Mouse (Mus musculus): ENCODE measurements around the gene Ripply2. TPM values are rescaled to one million over a fixed set of nuclear protein-coding genes. Genes with fewer than 3 reads are reported as not detected.

Ripply2 gene
- polyA plus RNA-seq, 1 experiment from 2014 or later = 1.9 TPM

DNA sequence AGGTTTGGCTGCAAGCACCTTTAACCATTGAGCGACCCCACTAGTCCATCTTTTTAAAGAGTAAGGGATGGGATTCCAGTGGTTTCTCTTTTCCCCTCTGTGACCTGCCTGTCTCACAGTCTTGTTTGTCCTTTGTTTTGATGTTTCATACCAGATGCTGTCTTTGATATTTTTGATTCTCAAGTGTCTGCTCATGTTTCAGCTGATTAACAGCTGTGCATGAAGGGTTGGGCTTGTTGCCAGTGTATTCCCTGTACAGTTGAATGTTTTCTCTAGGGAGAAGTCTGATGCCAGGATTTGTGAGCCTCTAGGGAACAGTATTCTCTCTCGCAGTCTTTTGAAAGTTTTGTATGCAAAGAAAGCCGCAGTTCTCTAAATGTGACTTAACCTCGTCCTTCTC, 34.1 kb downstream of the Ripply2 start:
- H3K9ac ChIP-seq (ENCODE audit: low read length) = no peak overlapping the region
- H3K4me1 ChIP-seq (replicated peaks; ENCODE audit: control insufficient read depth, insufficient read depth, low read length) = no peaks in the 10 kb centered on the region
- H3K9me3 ChIP-seq (ENCODE audit: control insufficient read depth, low read length) = no peaks in the 10 kb centered on the region
- no peak overlapping the region for H3K4me2 ChIP-seq (ENCODE audit: low read depth, low read length, severe bottlenecking)
- ATAC-seq (replicated peaks; ENCODE audit: low FRiP score) (no peak), DNase-seq (ENCODE audit: low spot score) (no peak)
- no peak overlapping the region for H3K4me3 ChIP-seq (ENCODE audit: low read depth, low read length)
- no peaks in the 10 kb centered on the region for H3K27me3 ChIP-seq (ENCODE audit: control insufficient read depth, insufficient read depth, low read length)
- no peak overlapping the region for H3K27ac ChIP-seq (ENCODE audit: low read depth, low read length)
- H3K36me3 ChIP-seq (ENCODE audit: control insufficient read depth, insufficient read depth, low read length) = no peaks in the 10 kb centered on the region
- WGBS = 87% methylated on average over 4 of the region's 4 CpGs

DNA sequence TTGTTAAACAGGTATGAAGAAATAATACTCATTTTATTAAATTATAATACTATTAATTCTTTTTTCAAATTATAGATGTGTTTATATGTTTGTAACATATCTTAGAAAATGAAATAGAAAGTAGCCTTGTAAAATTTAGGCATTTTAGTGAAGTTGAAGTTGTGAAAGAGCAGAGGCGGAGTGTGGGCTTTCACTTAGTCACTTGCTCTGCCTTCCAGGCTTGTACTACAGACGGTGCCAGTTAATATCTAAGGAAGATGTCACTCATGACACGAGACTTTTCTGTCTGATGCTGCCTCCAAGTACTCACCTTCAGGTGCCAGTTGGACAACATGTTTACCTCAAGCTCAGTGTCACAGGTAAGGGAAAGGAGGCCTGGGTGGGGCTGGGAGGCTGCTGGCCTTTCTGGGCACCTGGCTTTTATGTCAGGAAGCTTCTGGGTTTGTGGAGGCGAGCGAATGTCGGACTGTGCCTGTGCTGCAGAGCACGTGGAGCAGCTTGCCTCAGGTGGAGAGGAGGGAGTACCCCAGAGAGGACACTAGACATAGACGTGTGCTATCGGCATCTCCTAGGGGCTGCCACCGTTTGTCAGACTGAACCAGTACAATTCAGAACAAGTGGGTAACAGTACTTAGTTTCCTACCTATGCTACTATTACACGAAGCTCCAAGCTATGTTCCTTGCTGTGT, 40.4 kb downstream of the Ripply2 start:
- Histone ChIP-seq H3K27ac (ENCODE audit: low read depth, low read length) (no peak overlapping the region), H3K4me3 (ENCODE audit: low read depth, low read length) (no peak overlapping the region), H3K9ac (ENCODE audit: low read length) (no peak overlapping the region), H3K27me3 (ENCODE audit: control insufficient read depth, insufficient read depth, low read length) (no peaks in the 10 kb centered on the region), H3K4me2 (ENCODE audit: low read depth, low read length, severe bottlenecking) (no peak overlapping the region), H3K4me1 (replicated peaks; ENCODE audit: control insufficient read depth, insufficient read depth, low read length) (no peaks in the 10 kb centered on the region), H3K9me3 (ENCODE audit: control insufficient read depth, low read length) (no peaks in the 10 kb centered on the region), H3K36me3 (ENCODE audit: control insufficient read depth, insufficient read depth, low read length) (peaks cover 3% of the 10 kb centered on the region; the same call in 1 of the 2 replicates)
- 90% methylated on average over 11 of the region's 11 CpGs for WGBS
- ATAC-seq (replicated peaks; ENCODE audit: low FRiP score) (no peak), DNase-seq (ENCODE audit: low spot score) (no peak)

DNA sequence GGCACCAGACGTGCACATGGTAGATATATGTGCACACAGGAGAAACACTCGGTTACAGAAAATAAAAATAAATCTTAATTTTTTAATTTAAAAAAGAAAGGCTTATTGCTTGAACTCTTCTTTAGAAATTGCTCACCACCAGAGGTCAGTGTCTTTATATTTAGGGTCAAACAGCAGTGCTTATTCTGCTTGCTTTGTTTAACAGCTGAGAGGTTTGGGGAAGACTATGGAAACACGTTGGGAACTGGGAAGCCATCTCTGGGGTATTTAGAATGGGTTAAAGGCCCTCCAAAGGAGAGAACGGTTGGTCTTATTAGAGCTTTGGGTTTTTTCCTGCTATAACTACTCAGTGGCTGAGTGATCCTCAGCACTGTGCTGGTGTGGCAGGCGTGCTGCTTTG, 47.0 kb downstream of the Ripply2 start:
- no peaks in the 10 kb centered on the region; the same call in 1 of the 2 replicates for H3K36me3 ChIP-seq (ENCODE audit: control insufficient read depth, insufficient read depth, low read length)
- ATAC-seq (replicated peaks; ENCODE audit: low FRiP score) = no peak
- H3K4me2 ChIP-seq (ENCODE audit: low read depth, low read length, severe bottlenecking) = no peak overlapping the region
- 79% methylated on average over 5 of the region's 5 CpGs for whole genome bisulfite sequencing
- H3K9ac ChIP-seq (ENCODE audit: low read length) = no peak overlapping the region
- no peak overlapping the region for H3K4me3 ChIP-seq (ENCODE audit: low read depth, low read length)
- DNase-seq (ENCODE audit: low spot score) = no peak
- no peaks in the 10 kb centered on the region for H3K27me3 ChIP-seq (ENCODE audit: control insufficient read depth, insufficient read depth, low read length)
- no peaks in the 10 kb centered on the region for H3K9me3 ChIP-seq (ENCODE audit: control insufficient read depth, low read length)
- H3K4me1 ChIP-seq (replicated peaks; ENCODE audit: control insufficient read depth, insufficient read depth, low read length) = no peaks in the 10 kb centered on the region
- H3K27ac ChIP-seq (ENCODE audit: low read depth, low read length) = no peak overlapping the region

DNA sequence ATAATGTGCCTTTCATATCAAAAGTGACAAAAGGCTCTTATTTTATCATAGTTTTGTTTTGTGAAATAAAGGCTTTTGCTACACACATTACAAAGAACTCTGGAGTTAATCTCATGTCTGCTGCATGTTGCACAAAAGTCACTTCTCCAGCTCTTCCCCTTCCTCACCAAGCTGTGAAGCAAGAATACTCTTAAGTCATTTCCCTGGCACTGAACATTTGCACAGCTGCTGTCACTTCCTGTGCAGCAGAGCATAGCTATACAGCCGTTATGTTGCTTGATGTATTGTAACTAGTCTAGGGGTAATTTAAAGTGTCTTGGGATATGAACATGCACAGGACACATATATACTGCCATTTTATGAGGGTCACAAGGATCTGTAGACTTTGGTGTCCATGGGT, 52.8 kb downstream of the Ripply2 start:
- ATAC-seq (replicated peaks; ENCODE audit: low FRiP score) = no peak
- no peak overlapping the region for H3K27ac ChIP-seq (ENCODE audit: low read depth, low read length)
- no peak overlapping the region for H3K9ac ChIP-seq (ENCODE audit: low read length)
- H3K27me3 ChIP-seq (ENCODE audit: control insufficient read depth, insufficient read depth, low read length) = no peaks in the 10 kb centered on the region
- H3K4me1 ChIP-seq (replicated peaks; ENCODE audit: control insufficient read depth, insufficient read depth, low read length) = no peaks in the 10 kb centered on the region
- H3K4me3 ChIP-seq (ENCODE audit: low read depth, low read length) = no peak overlapping the region
- no peaks in the 10 kb centered on the region for H3K9me3 ChIP-seq (ENCODE audit: control insufficient read depth, low read length)
- DNase-seq (ENCODE audit: low spot score) = no peak
- H3K36me3 ChIP-seq (ENCODE audit: control insufficient read depth, insufficient read depth, low read length) = peaks cover 6% of the 10 kb centered on the region
- no peak overlapping the region for H3K4me2 ChIP-seq (ENCODE audit: low read depth, low read length, severe bottlenecking)
- 94% methylated on average over 1 of the region's 1 CpGs for WGBS

Other genes starting within 250 kb of the Ripply2 start
- gene Snap91, start 134.9 kb upstream of the Ripply2 start, polyA plus RNA-seq (2014; fragmentation: Nextera tagmentation; extraction: Ambion mirVana) = 8.3 and 8.6 TPM in 2 replicates
- 105 and 110 TPM in 2 replicates for gene Cyb5r4, start 6.5 kb downstream of the Ripply2 start, polyA plus RNA-seq (2014; fragmentation: Nextera tagmentation; extraction: Ambion mirVana)
- 0.41 TPM in 1 of 2 replicates, not detected in the other for gene Mrap2, start 128.8 kb downstream of the Ripply2 start, polyA plus RNA-seq (2014; fragmentation: Nextera tagmentation; extraction: Ambion mirVana)
- 14.0 and 17.5 TPM in 2 replicates for gene Cep162, start 240.0 kb downstream of the Ripply2 start, polyA plus RNA-seq (2014; fragmentation: Nextera tagmentation; extraction: Ambion mirVana)